Mouse (Mus musculus): Measurements from ENCODE around the gene Zfp446. TPM values are rescaled to one million over a fixed set of nuclear protein-coding genes. Genes with fewer than 3 reads are reported as not detected.
A peak's percentile ranks its signal among the peaks of the same experiment; 100 is the strongest.

Gene Zfp446
- polyA plus RNA-seq, 1 experiment, result 4.1 TPM

- WGBS, result 95% methylated on average over 57 of the region's 57 CpGs
- TF ChIP-seq CTCF (IDR thresholded peaks at IDR 0.05; ENCODE audit: extremely low read depth, insufficient read depth, insufficient read length, insufficient replicate concordance) (no peak), POLR2A (IDR thresholded peaks at IDR 0.05; ENCODE audit: low read depth, low read length) (no peak)
Observed at GRCm38 (mm10) chr7:13007341-13008092, 29.9 kb downstream of the Zfp446 start.

GRCm38 (mm10) chr7:13009143-13010004 lies 31.7 kb downstream of the Zfp446 start:
- H3K4me1 ChIP-seq (ENCODE audit: control insufficient read depth, insufficient read depth, insufficient read length), result peaks cover 5% of the 10 kb centered on the region; the same call in 1 of the 2 replicates
- H3K36me3 ChIP-seq (ENCODE audit: control insufficient read depth, insufficient read depth, low read length), result peaks cover 14% of the 10 kb centered on the region
- under 1% methylated on average over 42 of the region's 42 CpGs for WGBS
- H3K27me3 ChIP-seq (ENCODE audit: control insufficient read depth, insufficient read depth, low read length), result no peaks in the 10 kb centered on the region
- peak; percentile 71 to 82 for DNase-seq (ENCODE audit: low read depth in 1 of 2, low spot score in 2 of 2)
- TF ChIP-seq POLR2A (IDR thresholded peaks at IDR 0.05; ENCODE audit: low read depth, low read length) (peak; percentile 4; the same call in 1 of the 2 replicates), CTCF (IDR thresholded peaks at IDR 0.05; ENCODE audit: extremely low read depth, insufficient read depth, insufficient read length, insufficient replicate concordance) (peak; percentile 89)
- H3K27ac ChIP-seq (ENCODE audit: insufficient read depth, low read length), result peak overlapping the region; percentile 90
- peak overlapping the region; percentile 94 for H3K4me3 ChIP-seq (ENCODE audit: extremely low read depth, insufficient read depth, insufficient read length)

More at GRCm38 (mm10) chr7:13007341-13008092, 29.9 kb downstream of the Zfp446 start:
- no peak overlapping the region for H3K4me3 ChIP-seq (ENCODE audit: extremely low read depth, insufficient read depth, insufficient read length)
- DNase-seq (ENCODE audit: low read depth in 1 of 2, low spot score in 2 of 2), result no peak
- peaks cover 14% of the 10 kb centered on the region for H3K36me3 ChIP-seq (ENCODE audit: control insufficient read depth, insufficient read depth, low read length)
- no peaks in the 10 kb centered on the region for H3K27me3 ChIP-seq (ENCODE audit: control insufficient read depth, insufficient read depth, low read length)
- H3K27ac ChIP-seq (ENCODE audit: insufficient read depth, low read length), result no peak overlapping the region
- peaks cover 5% of the 10 kb centered on the region; the same call in 1 of the 2 replicates for H3K4me1 ChIP-seq (ENCODE audit: control insufficient read depth, insufficient read depth, insufficient read length)

GRCm38 (mm10) chr7:13010005-13010908 lies 32.6 kb downstream of the Zfp446 start, which contains the start of gene Zbtb45:
Gene Zbtb45 (minus strand): TSS chr7:13010034.
- TF ChIP-seq CTCF (IDR thresholded peaks at IDR 0.05; ENCODE audit: extremely low read depth, insufficient read depth, insufficient read length, insufficient replicate concordance), result no peak
- TF ChIP-seq POLR2A (IDR thresholded peaks at IDR 0.05; ENCODE audit: low read depth, low read length), result no peak
- H3K4me1 ChIP-seq (ENCODE audit: control insufficient read depth, insufficient read depth, insufficient read length), result peaks cover 5% of the 10 kb centered on the region; the same call in 1 of the 2 replicates
- H3K4me3 ChIP-seq (ENCODE audit: extremely low read depth, insufficient read depth, insufficient read length), result peak within 1 kb of the TSS; percentile 94
- no peaks in the 10 kb centered on the region for H3K27me3 ChIP-seq (ENCODE audit: control insufficient read depth, insufficient read depth, low read length)
- H3K36me3 ChIP-seq (ENCODE audit: control insufficient read depth, insufficient read depth, low read length), result peaks cover 14% of the 10 kb centered on the region
- peak within 1 kb of the TSS; percentile 90 for H3K27ac ChIP-seq (ENCODE audit: insufficient read depth, low read length)
- DNase-seq (ENCODE audit: low read depth in 1 of 2, low spot score in 2 of 2), result no peak
- WGBS, result 19% methylated on average over 26 of the region's 26 CpGs

- peaks cover 5% of the 10 kb centered on the region; the same call in 1 of the 2 replicates for H3K4me1 ChIP-seq (ENCODE audit: control insufficient read depth, insufficient read depth, insufficient read length)
- no peak for DNase-seq (ENCODE audit: low read depth in 1 of 2, low spot score in 2 of 2)
- H3K4me3 ChIP-seq (ENCODE audit: extremely low read depth, insufficient read depth, insufficient read length), result no peak overlapping the region
- WGBS, result 90% methylated on average over 4 of the region's 4 CpGs
- no peaks in the 10 kb centered on the region for H3K36me3 ChIP-seq (ENCODE audit: control insufficient read depth, insufficient read depth, low read length)
- H3K27me3 ChIP-seq (ENCODE audit: control insufficient read depth, insufficient read depth, low read length), result no peaks in the 10 kb centered on the region
- TF ChIP-seq CTCF (IDR thresholded peaks at IDR 0.05; ENCODE audit: extremely low read depth, insufficient read depth, insufficient read length, insufficient replicate concordance), result no peak
- TF ChIP-seq POLR2A (IDR thresholded peaks at IDR 0.05; ENCODE audit: low read depth, low read length), result no peak
- no peak overlapping the region for H3K27ac ChIP-seq (ENCODE audit: insufficient read depth, low read length)
Observed at GRCm38 (mm10) chr7:13013671-13014070, 36.0 kb downstream of the Zfp446 start.

- no peak overlapping the region for H3K27ac ChIP-seq (ENCODE audit: insufficient read depth, low read length)
- WGBS, result 83% methylated on average over 6 of the region's 6 CpGs
- H3K36me3 ChIP-seq (ENCODE audit: control insufficient read depth, insufficient read depth, low read length), result no peaks in the 10 kb centered on the region
- no peak overlapping the region for H3K4me3 ChIP-seq (ENCODE audit: extremely low read depth, insufficient read depth, insufficient read length)
- no peak for DNase-seq (ENCODE audit: low read depth in 1 of 2, low spot score in 2 of 2)
- peaks cover 5% of the 10 kb centered on the region; the same call in 1 of the 2 replicates for H3K4me1 ChIP-seq (ENCODE audit: control insufficient read depth, insufficient read depth, insufficient read length)
- no peaks in the 10 kb centered on the region for H3K27me3 ChIP-seq (ENCODE audit: control insufficient read depth, insufficient read depth, low read length)
- TF ChIP-seq CTCF (IDR thresholded peaks at IDR 0.05; ENCODE audit: extremely low read depth, insufficient read depth, insufficient read length, insufficient replicate concordance) (no peak), POLR2A (IDR thresholded peaks at IDR 0.05; ENCODE audit: low read depth, low read length) (no peak)
Observed at GRCm38 (mm10) chr7:13014275-13014839, 36.7 kb downstream of the Zfp446 start.

All from spleen, adult 2 months (tissue).